Mouse (Mus musculus) heart, postnatal 14 days (tissue): Measurements from ENCODE around the gene Sppl2b. TPM values are rescaled to one million over a fixed set of nuclear protein-coding genes. Genes with fewer than 3 reads are reported as not detected.

Experiments
- DNase-seq, 2 experiments: peaks; one replicate each; pipeline ENCODE4 v3.0.0; 2021 to 2022
- intact Hi-C: fragments of 180-260 bp; cut with DNase I; formaldehyde crosslinking; loops from one replicate; pipeline ENCODE4 v1.15.1; 2025
- total RNA-seq, 2 experiments: library from RNA; stranded (reverse); gene quantifications; 2 replicates each; pipeline ENCODE4 v1.2.3; 2021

Sppl2b gene
- total RNA-seq, 2 experiments from 2014 or later: 26.6 to 28.5 TPM

DNA sequence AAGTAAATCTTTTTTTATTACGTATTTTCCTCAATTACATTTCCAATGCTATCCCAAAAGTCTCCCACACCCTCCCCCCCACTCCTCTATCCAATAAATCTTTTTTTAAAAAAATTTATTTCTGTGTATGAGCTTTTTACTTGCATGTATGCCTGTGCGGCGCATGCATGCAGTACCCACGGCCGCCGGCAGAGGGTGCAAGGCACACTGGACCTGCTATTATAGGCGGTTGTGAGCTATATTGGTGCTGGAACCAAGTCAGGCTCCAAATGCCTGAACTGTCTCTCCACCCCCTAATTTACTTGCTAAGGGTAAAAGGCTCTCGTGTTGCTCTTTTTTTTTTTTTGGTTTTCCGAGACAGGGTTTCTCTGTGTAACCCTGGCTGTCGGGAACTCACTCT is 26.2 kb downstream of the Sppl2b start:
- intact Hi-C loops: loop anchor here (1.0 kb wide), 1 partner anchor 114 kb away; no protein-coding TSS in a partner anchor
- peak; percentile 73 to 85 for DNase-seq

DNA sequence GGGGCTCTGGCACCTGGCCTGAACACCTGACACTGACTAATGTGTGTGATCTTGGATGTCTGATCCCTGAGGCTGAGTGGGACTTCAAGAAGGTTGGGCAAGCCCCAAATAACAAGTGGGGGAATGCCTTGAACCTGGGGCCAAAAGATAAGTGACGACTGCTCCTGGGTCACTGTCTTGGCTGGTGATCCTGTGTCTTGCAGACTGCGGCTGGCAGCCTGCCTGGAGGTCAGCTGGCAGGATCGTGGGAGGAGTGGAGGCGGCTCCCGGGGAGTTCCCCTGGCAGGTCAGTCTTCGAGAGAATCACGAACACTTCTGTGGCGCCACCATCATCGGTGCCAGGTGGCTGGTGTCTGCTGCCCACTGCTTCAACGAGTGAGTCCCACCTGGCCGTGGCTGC is 32.1 kb downstream of the Sppl2b start:
- intact Hi-C loops: no loop called here
- DNase-seq: peak; percentile 77 to 83

GRCm38 (mm10) chr10:80895100-80895499 is 40.0 kb downstream of the Sppl2b start:
- DNase-seq: no peak
- intact Hi-C loops: no loop called here

DNA sequence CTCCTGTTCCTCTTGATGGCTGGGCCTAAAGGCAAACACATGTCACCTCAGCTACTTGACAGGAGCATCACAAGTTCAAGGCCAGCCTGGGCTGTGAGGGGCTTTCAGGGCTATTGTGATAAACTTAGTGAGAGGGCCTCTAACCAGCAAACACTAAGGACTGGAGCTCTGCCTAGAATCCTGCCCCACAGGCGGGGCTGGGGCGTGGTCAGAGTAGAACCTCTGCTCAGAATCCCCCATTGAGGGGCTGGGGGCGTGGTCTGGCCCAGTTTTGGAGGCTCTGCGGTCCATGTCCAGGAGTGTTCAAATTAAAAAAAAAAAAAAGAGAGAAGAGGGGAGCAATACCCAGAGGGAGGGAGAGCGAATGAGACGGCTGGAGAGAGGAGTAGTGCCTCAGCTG is 40.6 kb downstream of the Sppl2b start:
- DNase-seq: no peak
- intact Hi-C loops: no loop called here

GRCm38 (mm10) chr10:80896581-80897485 is 41.8 kb downstream of the Sppl2b start:
- intact Hi-C loops: no loop called here
- no peak for DNase-seq

DNA sequence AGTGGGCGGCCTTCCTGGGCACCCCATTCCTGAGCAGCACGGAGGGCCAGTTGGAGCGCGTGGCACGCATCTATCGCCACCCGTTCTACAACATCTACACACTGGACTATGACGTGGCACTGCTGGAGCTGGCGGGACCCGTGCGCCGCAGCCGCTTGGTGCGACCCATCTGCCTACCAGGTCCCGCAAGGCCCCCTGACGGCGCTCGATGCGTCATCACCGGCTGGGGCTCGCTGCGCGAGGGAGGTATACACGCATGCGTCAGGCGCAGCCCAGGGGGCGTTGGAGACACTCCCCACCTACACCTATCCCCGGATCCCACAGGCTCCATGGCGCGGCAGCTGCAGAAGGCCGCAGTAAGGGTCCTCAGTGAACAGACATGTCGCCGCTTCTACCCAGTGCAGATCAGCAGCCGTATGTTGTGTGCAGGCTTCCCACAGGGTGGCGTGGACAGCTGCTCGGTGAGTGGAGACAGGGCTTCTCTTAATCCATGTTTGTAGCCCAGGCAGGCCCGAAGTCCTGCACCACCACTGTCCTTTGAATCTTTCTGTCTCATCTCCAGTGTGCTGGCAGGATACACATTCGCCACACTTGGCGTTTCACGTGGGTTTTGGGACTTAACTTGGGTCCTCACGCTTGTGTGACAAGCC is 42.9 kb downstream of the Sppl2b start:
- no peak for DNase-seq
- intact Hi-C loops: no loop called here

DNA sequence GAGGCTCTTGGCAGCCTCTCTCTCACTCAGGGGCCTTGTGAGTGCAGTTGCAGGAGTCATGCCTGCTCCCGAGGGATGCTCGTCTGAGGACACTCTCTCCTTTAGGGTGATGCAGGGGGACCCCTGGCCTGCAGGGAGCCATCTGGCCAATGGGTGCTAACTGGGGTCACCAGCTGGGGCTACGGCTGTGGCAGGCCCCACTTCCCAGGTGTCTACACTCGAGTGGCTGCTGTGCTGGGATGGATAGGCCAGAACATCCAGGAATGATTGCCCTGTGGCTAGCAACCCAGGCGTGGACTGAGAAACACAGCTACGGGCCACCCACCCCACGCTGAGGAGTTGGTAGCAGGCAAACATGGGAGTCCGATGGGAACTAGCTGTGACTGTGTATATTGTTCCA is 44.0 kb downstream of the Sppl2b start:
- intact Hi-C loops: no loop called here

DNA sequence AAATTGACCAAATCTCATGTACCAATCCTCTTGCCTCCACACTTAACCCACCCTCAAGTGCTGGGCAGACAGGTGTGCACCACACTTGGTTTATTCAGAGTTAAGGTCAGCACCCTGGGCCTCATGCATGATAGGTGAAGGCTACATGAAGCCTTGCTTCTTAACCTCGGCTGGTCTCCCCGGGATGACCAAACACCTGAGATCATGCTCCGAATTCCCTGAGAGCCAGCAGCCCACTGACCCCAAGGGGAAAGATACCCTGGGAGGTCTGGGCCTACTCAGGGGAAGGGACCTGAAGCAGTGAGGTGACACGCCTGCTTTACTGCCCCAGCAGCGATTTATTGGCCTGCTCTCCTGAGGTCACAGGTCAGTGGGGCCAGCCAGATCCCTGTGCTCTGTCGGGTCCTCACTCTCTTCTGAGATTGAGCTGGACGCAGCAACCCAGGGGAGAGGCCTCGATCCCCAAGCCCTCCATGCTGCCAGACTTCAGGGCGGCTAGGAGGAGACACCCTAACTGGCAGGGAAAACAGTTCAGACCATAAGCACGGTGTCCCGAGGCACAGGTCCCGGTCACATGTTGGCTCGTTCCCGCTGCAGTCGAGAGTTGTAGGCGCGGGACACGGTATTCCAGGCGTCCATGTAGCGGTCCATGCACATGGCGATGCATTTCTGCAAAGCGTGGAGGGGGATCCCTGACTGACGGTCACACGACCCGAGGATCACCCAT is 44.7 kb downstream of the Sppl2b start:
- DNase-seq: no peak
- intact Hi-C loops: no loop called here

More for the DNA sequence above, 44.0 kb downstream of the Sppl2b start:
- DNase-seq: no peak

GRCm38 (mm10) chr10:80900318-80901247 is 45.5 kb downstream of the Sppl2b start, which contains the start of gene Timm13:
Gene Timm13 (minus strand): TSS chr10:80900969.
- DNase-seq: peak; percentile 95
- intact Hi-C loops: no loop called here

DNA sequence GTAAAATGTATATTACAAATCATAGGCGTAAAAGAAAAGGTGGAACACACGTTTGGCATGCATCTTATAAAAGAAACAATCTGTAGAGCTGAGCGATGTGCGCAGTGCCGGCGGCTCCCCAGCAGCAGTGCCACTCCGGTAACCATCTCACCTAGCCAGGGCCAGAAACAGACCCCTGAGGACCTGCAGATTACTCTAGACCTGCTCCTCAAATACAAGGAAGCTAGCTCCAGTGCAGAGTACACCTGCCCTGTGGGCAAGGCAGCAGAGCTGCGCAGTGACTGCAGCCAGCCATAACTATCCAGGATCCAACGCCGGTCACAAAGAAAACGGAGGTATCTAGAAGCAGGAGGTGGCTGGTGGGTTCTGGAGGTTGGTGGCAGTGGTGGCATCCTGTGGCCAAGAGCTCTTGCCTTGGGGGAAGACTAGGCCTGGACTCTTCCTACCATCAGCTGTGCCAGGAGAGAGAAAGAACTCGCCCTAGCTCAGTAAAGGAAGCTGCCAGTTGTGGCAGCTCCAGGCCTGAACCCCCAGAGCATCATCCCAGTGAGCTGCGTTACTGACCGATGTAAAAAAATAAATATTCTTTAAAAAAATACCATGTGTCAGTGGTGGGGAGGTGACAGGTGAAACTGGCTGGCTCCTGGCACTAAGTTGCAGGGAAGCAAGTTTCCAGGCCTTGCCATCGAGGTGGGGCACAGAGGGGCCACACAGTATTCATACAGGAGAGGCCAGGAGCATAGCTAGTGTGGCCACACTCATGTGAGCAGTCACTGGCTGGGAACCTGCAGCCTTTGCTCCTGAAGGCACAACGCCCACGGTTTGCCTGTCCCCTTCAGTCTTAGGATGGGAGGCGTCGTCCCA is 46.6 kb downstream of the Sppl2b start:
- intact Hi-C loops: no loop called here

DNA sequence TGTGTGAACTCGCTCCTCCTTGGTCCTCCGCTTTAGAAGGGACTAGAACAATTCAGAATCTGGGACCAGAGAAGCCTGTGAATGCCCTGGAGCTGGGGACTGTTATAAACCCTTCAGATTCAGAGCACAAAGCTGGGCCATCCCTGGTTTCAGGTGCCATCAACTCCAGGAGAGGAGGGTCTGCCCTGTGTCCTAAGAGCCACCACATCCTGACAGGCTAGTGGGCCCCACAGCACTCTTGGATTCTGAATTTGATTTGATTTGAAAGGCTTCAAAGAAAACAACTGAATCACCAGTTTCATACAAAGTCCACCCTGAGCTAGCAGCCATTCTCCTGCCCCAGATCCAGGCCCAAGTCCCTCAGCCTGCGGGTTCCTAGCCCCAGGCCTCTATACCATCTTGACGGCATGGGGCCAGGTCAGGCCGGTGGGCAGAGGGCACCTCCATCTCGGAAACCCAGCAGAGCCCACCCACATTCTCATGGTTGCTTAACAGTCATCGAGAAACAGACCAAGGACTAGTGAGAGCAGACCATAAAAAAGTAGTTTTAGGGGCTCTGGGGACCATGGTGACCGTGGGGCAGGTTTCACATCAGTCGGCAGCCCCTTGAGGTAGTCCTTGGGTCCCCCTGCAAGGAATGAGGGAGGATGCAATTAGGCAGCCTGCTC is 47.3 kb downstream of the Sppl2b start:
- intact Hi-C loops: no loop called here
- no peak for DNase-seq

More for the DNA sequence above, 46.6 kb downstream of the Sppl2b start:
- no peak for DNase-seq

GRCm38 (mm10) chr10:80903282-80903681 is 48.2 kb downstream of the Sppl2b start:
- intact Hi-C loops: no loop called here

DNA sequence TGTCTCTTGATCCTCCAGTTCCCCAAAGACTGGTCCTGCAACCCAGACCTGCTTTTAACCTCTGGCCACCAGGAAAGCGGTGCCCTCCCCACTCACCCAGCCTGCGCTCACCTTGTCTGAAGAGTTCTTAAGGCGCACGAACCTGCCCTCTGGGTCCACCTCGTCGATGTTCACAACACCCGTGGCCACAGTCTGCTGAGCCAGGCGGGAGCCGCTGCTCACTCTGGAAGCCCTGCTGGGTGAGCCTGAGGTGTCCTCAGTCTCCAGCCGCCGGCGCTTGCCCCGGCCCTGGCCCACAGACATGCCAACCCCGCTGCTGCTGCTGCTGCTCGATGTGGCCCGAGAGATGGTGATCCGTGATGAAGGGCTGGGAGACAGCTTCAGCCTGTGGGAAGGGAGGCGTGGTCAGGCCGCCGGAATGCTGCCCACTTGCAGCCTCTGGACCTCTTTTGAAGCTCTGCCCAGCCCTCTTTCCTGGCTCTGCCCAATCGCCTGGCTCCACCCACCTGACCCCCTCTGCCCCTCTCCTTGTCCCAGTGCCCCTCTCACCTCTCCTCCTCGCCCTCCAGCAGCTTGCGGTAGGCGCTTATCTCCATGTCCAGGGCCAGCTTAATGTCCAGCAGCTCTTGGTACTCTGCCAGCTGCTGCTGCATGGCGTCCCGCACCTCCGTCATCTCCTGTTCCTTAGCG is 49.1 kb downstream of the Sppl2b start:
- intact Hi-C loops: no loop called here
- DNase-seq: no peak

More at GRCm38 (mm10) chr10:80903282-80903681, 48.2 kb downstream of the Sppl2b start:
- DNase-seq: no peak

- no peak for DNase-seq
- intact Hi-C loops: no loop called here
Observed at GRCm38 (mm10) chr10:80904709-80905108, 49.6 kb downstream of the Sppl2b start.

- intact Hi-C loops: no loop called here
- DNase-seq: no peak
Observed at GRCm38 (mm10) chr10:80909375-80910162, 54.5 kb downstream of the Sppl2b start.

DNA sequence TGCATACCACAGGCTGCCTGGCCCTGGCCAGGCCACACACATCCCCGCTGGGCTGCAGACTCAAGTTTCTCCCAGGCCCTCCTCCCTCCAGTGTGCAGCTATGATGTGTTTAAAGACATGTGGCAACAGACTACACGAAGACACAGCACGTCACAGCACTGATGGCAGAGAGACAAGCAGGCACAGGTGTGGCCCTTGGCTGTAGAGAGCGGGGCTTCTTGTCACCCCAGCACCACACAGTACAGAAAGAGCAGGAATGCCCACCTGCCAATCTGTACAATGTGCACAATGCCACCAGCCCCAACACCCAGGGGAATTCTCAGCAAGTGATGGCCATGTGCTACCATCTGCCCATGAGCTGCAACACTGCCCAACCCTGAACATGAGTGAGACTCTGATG is 56.3 kb downstream of the Sppl2b start:
- intact Hi-C loops: no loop called here

GRCm38 (mm10) chr10:80911891-80912290 is 56.8 kb downstream of the Sppl2b start:
- intact Hi-C loops: no loop called here
- no peak for DNase-seq

More for the DNA sequence above, 56.3 kb downstream of the Sppl2b start:
- no peak for DNase-seq
